Mouse (Mus musculus) midbrain, embryonic 12.5 days (tissue): Measurements from ENCODE around the gene Thsd4. TPM values are rescaled to one million over a fixed set of nuclear protein-coding genes. Genes with fewer than 3 reads are reported as not detected.

Experiments
- ATAC-seq: fragments of 200-750 bp; cut with Nextera tagmentation; 2 replicates; pipeline ENCODE4 v1.8.0; 2017; ENCODE audit warnings: low read depth, moderate TSS enrichment, moderate library complexity; ENCODE audit not compliant: low FRiP score
- H3K27ac ChIP-seq: fragments of 300-500 bp; sonication (generic); replicated peaks from 2 replicates; pipeline ENCODE4 v1.5.1; 2016; ENCODE audit warnings: mild to moderate bottlenecking
- H3K27me3 ChIP-seq: fragments of 300-500 bp; sonication (generic); 2 replicates; pipeline ENCODE4 v1.6.1; 2016; ENCODE audit warnings: mild to moderate bottlenecking
- H3K36me3 ChIP-seq: fragments of 300-500 bp; sonication (generic); 2 replicates; pipeline ENCODE4 v1.6.1; 2016
- H3K4me1 ChIP-seq: fragments of 300-500 bp; sonication (generic); 2 replicates; pipeline ENCODE4 v1.6.1; 2016
- H3K4me2 ChIP-seq: fragments of 300-500 bp; sonication (generic); replicated peaks from 2 replicates; pipeline ENCODE4 v1.6.1; 2016; ENCODE audit warnings: mild to moderate bottlenecking, moderate library complexity
- H3K4me3 ChIP-seq: fragments of 300-500 bp; sonication (generic); 2 replicates; pipeline ENCODE4 v1.5.1; 2016; ENCODE audit warnings: mild to moderate bottlenecking
- H3K9ac ChIP-seq: fragments of 300-500 bp; sonication (generic); replicated peaks from 2 replicates; pipeline ENCODE4 v1.6.1; 2016; ENCODE audit warnings: mild to moderate bottlenecking, moderate library complexity
- H3K9me3 ChIP-seq: fragments of 300-500 bp; sonication (generic); 2 replicates; pipeline ENCODE4 v1.6.1; 2016; ENCODE audit warnings: mild to moderate bottlenecking
- WGBS: fragments of 180-500 bp; shearing (Covaris S2); methylation state at CpG from one replicate; pipeline ENCODE4 v1.1.7; 2016; 5-methylcytosine and 5-hydroxymethylcytosine counted together
- polyA plus RNA-seq: library from polyadenylated mRNA; unstranded; fragments of >200 nt; fragmentation: Nextera tagmentation; extraction: Ambion mirVana; gene quantifications from 2 replicates; pipeline ENCODE4 v1.2.1, GENCODE M21; 2016

Gene Thsd4
- polyA plus RNA-seq, result 11.9 and 12.8 TPM in 2 replicates

GRCm38 (mm10) chr9:60521806-60522264, at the start of gene Thsd4:
Gene Thsd4, minus strand, starts transcription at chr9:60522046.
- H3K4me2 ChIP-seq, result peak within 1 kb of the TSS; percentile 84
- H3K4me3 ChIP-seq, result peak within 1 kb of the TSS; percentile 62
- peak within 1 kb of the TSS; percentile 62 for H3K9ac ChIP-seq
- no peaks in the 10 kb centered on the region for H3K36me3 ChIP-seq
- WGBS, result under 1% methylated on average over 40 of the region's 51 CpGs
- peak; percentile 69 for ATAC-seq
- H3K27me3 ChIP-seq, result peaks cover 62% of the 10 kb centered on the region
- no peak within 1 kb of the TSS for H3K27ac ChIP-seq
- H3K4me1 ChIP-seq, result peaks cover 48% of the 10 kb centered on the region
- no peaks in the 10 kb centered on the region for H3K9me3 ChIP-seq

DNA sequence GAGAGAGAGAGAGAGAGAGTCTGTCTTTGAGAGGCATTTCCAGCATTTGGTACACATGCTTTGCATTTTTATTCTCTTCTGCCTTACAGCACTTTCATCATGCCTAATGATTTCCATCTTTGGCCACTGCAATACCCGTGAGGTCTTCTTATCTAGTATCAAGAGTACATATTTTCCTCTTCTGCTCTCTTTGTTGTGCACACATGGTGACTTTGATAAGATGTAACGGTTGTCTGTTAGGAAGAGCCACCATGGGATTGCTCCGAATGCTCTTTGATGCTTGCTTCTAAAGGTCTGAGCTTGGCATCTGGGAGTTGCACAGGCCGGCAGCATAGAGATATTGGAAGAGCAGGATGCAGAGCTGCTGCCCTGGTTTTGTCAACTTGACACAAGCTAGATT, 49.2 kb upstream of the Thsd4 start:
- no peak for ATAC-seq
- Histone ChIP-seq H3K36me3 (no peaks in the 10 kb centered on the region), H3K27ac (0 out of 2 replicates have a peak overlapping the region, but pooled peaks have one; percentile 11), H3K9me3 (peaks cover 3% of the 10 kb centered on the region; the same call in 1 of the 2 replicates), H3K4me3 (no peak overlapping the region), H3K4me2 (no peak overlapping the region), H3K9ac (no peak overlapping the region), H3K4me1 (no peaks in the 10 kb centered on the region; the same call in 1 of the 2 replicates), H3K27me3 (no peaks in the 10 kb centered on the region)
- WGBS, result 78% methylated on average over 4 of the region's 4 CpGs

- no peaks in the 10 kb centered on the region for H3K27me3 ChIP-seq
- 71% methylated on average over 2 of the region's 2 CpGs for WGBS
- H3K9me3 ChIP-seq, result peaks cover 3% of the 10 kb centered on the region; the same call in 1 of the 2 replicates
- no peak overlapping the region for H3K27ac ChIP-seq
- no peak overlapping the region for H3K9ac ChIP-seq
- no peak overlapping the region for H3K4me3 ChIP-seq
- no peak overlapping the region for H3K4me2 ChIP-seq
- no peaks in the 10 kb centered on the region for H3K36me3 ChIP-seq
- no peaks in the 10 kb centered on the region; the same call in 1 of the 2 replicates for H3K4me1 ChIP-seq
- no peak for ATAC-seq
These were observed 47.5 kb upstream of the Thsd4 start for GRCm38 (mm10) chr9:60569366-60569765.

DNA sequence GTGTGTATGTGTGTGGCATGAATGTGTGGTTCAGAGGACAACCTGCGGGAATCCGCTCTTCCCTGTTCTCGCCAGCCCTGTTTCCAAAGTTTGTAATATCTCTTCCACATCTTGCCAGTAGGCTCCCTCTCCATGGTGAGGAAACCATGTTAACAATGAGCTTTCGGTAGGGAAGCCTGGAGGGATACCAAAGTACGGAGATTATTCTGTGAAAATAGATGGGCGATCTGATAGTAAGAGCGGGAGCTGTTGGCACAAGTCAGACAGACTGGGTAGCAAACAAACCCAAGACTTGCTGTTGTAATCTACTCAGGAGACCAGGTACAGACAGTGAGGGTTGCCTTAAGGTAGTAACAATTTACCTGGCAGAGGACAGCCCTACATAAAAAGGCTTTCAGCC, 42.0 kb upstream of the Thsd4 start:
- Histone ChIP-seq H3K36me3 (no peaks in the 10 kb centered on the region), H3K27me3 (no peaks in the 10 kb centered on the region), H3K9me3 (no peaks in the 10 kb centered on the region), H3K27ac (no peak overlapping the region), H3K4me2 (no peak overlapping the region), H3K4me1 (peaks cover 4% of the 10 kb centered on the region; the same call in 1 of the 2 replicates), H3K9ac (no peak overlapping the region), H3K4me3 (no peak overlapping the region)
- 92% methylated on average over 7 of the region's 7 CpGs for WGBS
- ATAC-seq, result no peak

DNA sequence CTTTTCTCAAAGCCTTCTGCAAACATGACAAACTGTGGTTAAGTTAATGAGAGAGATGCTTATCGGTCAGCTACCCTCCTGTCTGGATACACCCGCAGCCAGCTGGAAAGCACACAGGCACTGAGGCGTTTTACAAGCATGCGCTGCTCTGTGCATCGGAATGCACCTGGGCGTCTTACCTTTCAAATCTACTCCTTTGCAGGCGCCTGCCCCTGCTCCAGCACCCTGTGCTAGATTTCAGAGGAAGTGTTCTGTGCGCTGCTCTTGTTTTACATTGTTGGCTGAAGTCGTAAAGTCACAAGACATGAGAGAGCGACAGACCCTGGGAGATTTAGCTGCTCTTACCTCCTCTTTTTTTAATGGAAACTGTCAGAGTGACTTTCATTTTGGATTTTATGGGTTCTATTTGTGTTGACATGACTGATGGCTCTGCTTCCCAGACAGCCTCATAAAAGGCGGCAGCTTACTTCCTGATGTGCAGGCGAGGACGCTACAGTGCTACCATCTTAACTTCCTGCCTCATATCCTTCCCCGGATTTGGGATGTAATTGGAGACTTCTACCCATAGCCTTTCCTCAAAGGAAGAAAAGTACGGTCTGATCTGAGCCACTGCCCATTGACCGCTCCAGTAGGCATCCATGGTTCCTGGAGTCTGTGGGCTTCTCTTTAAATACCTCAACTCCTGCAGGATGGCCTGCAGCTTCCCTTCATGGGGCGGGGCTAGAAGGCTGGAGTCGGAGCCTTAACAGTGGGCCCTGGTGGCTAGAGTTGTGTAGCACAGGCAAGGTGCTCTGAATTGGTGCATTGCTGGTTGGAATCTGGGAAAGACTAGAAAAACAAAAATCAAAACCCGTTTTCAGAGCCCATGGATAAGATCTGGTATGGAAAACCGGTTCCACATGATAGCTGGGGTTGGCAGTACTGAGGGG, 40.9 kb upstream of the Thsd4 start:
- 73% methylated on average over 20 of the region's 20 CpGs for WGBS
- Histone ChIP-seq H3K9ac (no peak overlapping the region), H3K27ac (no peak overlapping the region), H3K36me3 (no peaks in the 10 kb centered on the region), H3K4me2 (no peak overlapping the region), H3K4me3 (no peak overlapping the region), H3K4me1 (peaks cover 4% of the 10 kb centered on the region; the same call in 1 of the 2 replicates), H3K27me3 (no peaks in the 10 kb centered on the region), H3K9me3 (no peaks in the 10 kb centered on the region)
- ATAC-seq, result no peak

DNA sequence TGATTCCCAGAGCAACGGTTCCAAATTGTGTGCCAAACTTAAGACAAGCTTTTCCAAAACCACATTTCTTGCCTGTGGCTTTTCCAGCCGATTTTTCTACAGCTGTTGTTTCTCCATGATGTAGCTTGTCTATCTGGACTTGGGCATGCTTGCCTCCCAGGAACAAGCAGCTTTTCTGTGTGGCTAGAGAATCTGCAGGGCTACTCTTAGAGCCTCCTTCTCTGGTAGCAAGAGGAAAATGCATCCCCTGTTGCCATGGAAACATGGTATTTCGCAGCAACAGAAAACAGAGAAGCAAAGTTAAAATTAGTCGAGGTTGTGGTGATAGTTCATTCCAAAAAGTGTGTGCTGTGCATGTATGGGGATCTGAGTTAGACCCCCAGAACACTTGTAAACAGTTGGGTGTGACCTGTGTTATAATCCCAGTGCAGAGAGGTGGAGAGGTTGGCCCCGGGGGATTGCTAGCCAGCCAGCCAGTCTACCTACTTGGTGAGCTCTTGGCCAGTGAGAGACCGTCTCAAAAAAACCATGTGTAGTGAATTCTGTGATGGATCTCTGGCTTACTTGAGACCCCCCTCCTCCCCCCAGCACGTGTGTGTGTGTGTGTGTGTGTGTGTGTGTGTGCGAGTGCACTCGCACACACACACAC, 39.9 kb upstream of the Thsd4 start:
- Histone ChIP-seq H3K9ac (no peak overlapping the region), H3K36me3 (no peaks in the 10 kb centered on the region)

DNA sequence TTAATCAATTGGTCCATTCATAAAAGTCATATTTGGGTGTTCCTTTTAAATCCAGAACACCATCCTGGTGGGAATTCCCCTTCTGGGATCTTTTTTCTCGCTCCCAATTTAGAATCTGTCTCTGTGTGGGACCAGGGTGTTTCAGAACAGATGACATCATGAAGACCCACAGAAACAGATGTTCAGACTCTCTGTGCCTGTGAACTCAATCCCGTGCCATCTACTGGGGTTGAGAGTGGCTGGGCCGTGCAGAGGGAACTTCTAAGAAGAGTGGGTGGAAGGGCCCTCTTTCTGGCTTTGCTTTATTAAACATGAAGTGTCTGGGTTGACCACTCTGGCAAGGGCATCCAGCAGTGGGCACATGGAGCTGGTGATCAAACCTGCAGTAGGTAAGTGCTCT, 36.7 kb upstream of the Thsd4 start:
- 85% methylated on average over 3 of the region's 3 CpGs for WGBS
- Histone ChIP-seq H3K9ac (no peak overlapping the region), H3K4me2 (no peak overlapping the region), H3K9me3 (no peaks in the 10 kb centered on the region), H3K27me3 (no peaks in the 10 kb centered on the region), H3K36me3 (no peaks in the 10 kb centered on the region), H3K27ac (no peak overlapping the region), H3K4me3 (no peak overlapping the region), H3K4me1 (peaks cover 4% of the 10 kb centered on the region; the same call in 1 of the 2 replicates)
- no peak for ATAC-seq

More for the DNA sequence above, 39.9 kb upstream of the Thsd4 start:
- Histone ChIP-seq H3K27me3 (no peaks in the 10 kb centered on the region), H3K9me3 (no peaks in the 10 kb centered on the region), H3K4me2 (no peak overlapping the region), H3K27ac (no peak overlapping the region), H3K4me1 (peaks cover 4% of the 10 kb centered on the region; the same call in 1 of the 2 replicates), H3K4me3 (no peak overlapping the region)
- ATAC-seq, result no peak
- 71% methylated on average over 9 of the region's 9 CpGs for WGBS

- Histone ChIP-seq H3K27ac (no peak overlapping the region), H3K9ac (no peak overlapping the region), H3K4me1 (no peaks in the 10 kb centered on the region), H3K4me3 (no peak overlapping the region), H3K9me3 (no peaks in the 10 kb centered on the region), H3K27me3 (no peaks in the 10 kb centered on the region), H3K4me2 (no peak overlapping the region), H3K36me3 (no peaks in the 10 kb centered on the region)
- ATAC-seq, result no peak
- WGBS, result 95% methylated on average over 4 of the region's 4 CpGs
These were observed 29.4 kb upstream of the Thsd4 start for GRCm38 (mm10) chr9:60551238-60551637.

GRCm38 (mm10) chr9:60548182-60548581, 26.3 kb upstream of the Thsd4 start:
- no peaks in the 10 kb centered on the region for H3K4me1 ChIP-seq
- H3K9ac ChIP-seq, result no peak overlapping the region
- H3K27me3 ChIP-seq, result no peaks in the 10 kb centered on the region
- 29% methylated on average over 4 of the region's 4 CpGs for WGBS
- no peak overlapping the region for H3K4me3 ChIP-seq
- no peak overlapping the region for H3K27ac ChIP-seq
- H3K4me2 ChIP-seq, result no peak overlapping the region
- no peaks in the 10 kb centered on the region for H3K9me3 ChIP-seq
- ATAC-seq, result no peak
- H3K36me3 ChIP-seq, result no peaks in the 10 kb centered on the region

- Histone ChIP-seq H3K9me3 (no peaks in the 10 kb centered on the region), H3K27ac (no peak overlapping the region), H3K27me3 (no peaks in the 10 kb centered on the region), H3K9ac (no peak overlapping the region), H3K36me3 (no peaks in the 10 kb centered on the region), H3K4me2 (no peak overlapping the region), H3K4me1 (no peaks in the 10 kb centered on the region), H3K4me3 (no peak overlapping the region)
- 84% methylated on average over 2 of the region's 2 CpGs for WGBS
- no peak for ATAC-seq
These were observed 24.3 kb upstream of the Thsd4 start for GRCm38 (mm10) chr9:60546169-60546568.

DNA sequence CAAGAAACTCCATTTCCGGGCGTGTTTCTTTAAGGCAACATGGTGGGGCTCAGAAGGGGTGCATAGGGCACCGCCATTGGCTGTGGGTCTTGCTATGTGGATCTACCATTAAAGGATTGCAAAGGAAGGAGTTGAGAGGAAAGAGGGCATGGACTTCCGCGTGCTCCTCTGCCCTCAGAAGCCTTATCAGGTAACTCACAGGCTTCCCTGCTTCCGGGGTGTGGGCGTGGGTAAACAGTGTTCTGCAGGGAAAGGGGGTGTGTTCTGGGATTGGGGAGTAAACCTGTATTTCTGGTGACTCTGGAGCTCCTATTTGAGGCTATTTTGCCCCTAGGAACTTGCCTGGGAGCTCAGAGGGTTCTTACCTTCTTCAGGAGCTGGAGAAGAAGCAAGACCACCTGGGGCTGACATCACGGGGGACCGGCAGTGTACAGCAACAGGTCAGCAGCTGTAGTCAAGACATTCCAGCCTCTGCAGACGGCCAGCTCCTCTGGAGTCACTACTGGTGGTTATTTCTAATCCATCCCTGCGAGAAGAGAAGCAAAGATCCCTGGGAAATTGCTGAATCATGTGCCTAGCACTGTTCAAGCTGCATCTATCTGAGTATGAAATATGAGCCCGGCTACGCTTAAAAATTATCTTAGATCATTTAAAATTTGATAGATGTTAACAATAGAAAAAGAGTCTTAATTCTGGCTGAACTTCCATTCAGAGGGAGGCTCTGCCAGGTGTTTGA, 23.7 kb upstream of the Thsd4 start:
- no peak for ATAC-seq
- Histone ChIP-seq H3K9ac (no peak overlapping the region), H3K4me3 (no peak overlapping the region), H3K36me3 (no peaks in the 10 kb centered on the region), H3K9me3 (no peaks in the 10 kb centered on the region), H3K27me3 (no peaks in the 10 kb centered on the region), H3K27ac (no peak overlapping the region), H3K4me2 (no peak overlapping the region), H3K4me1 (no peaks in the 10 kb centered on the region)
- 75% methylated on average over 13 of the region's 13 CpGs for WGBS
